ENCODE assay signal across 10 mouse cellular contexts in the genomic region with DNA sequence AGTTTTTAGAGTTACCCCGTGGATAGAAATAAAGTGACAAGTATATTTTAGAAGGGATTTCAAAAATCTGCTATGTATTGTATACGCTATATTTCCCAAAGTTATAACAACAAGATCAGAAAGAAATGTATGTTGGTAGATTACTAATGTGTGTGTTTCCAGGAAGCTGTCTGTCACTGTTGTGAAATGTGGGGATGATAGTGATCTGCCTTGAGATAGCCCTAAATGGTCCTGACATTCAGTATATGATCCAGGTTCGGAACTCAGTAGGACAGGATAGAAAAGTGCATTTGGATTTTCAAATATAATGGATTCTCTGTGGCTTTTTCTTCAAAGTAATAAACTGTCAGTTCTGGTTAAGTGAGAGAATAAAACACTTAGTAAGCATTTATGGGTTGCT. TPM values are rescaled to one million over a fixed set of nuclear protein-coding genes. Genes with fewer than 3 reads are reported as not detected.
A peak's percentile ranks its signal among the peaks of the same experiment; 100 is the strongest.
DNase-seq lines count a peak whose midpoint lies in the region; ATAC-seq and TF ChIP-seq lines count a peak whose summit lies in the region.
"Had no signal": no experiment of that assay in that cellular context is flagged by ENCODE, and none has a peak within 500 bp of the region (broad histone marks: within the 10 kb centered on the region; RNA-seq: fewer than 3 reads in every experiment).

No protein-coding gene starts in this region.

- H3K9me3 ChIP-seq in heart, embryonic 15.5 days (replicated peaks), result no peaks in the 10 kb centered on the region
- no peaks in the 10 kb centered on the region for H3K9me3 ChIP-seq in embryonic facial prominence, embryonic 14.5 days (ENCODE audit: control insufficient read depth, low read length)
- H3K9me3 ChIP-seq in liver, embryonic 15.5 days (replicated peaks), result no peaks in the 10 kb centered on the region

- intact Hi-C loops in heart, postnatal 14 days (cut with DNase I), result no loop called here

- H3K4me1 ChIP-seq in heart, embryonic 15.5 days (replicated peaks), result no peaks in the 10 kb centered on the region
- no peaks in the 10 kb centered on the region for H3K4me1 ChIP-seq in embryonic facial prominence, embryonic 14.5 days (ENCODE audit: control insufficient read depth, insufficient read depth, low read length)
- peaks cover 13% of the 10 kb centered on the region; the same call in 1 of the 2 replicates for H3K4me1 ChIP-seq in liver, embryonic 15.5 days (replicated peaks)

- WGBS in heart, embryonic 15.5 days, result 61% methylated on average over 3 of the region's 3 CpGs
- 63% methylated on average over 3 of the region's 3 CpGs for WGBS in embryonic facial prominence, embryonic 14.5 days
- WGBS in liver, embryonic 15.5 days (ENCODE audit: insufficient replicate concordance), result 42% methylated on average over 3 of the region's 3 CpGs

- no peaks in the 10 kb centered on the region for H3K36me3 ChIP-seq in heart, embryonic 15.5 days
- H3K36me3 ChIP-seq in C2C12 (ENCODE audit: control insufficient read depth, insufficient read depth), result no peaks in the 10 kb centered on the region
- H3K36me3 ChIP-seq in embryonic facial prominence, embryonic 14.5 days (ENCODE audit: control insufficient read depth, insufficient read depth, low read length), result no peaks in the 10 kb centered on the region
- no peaks in the 10 kb centered on the region for H3K36me3 ChIP-seq in liver, embryonic 15.5 days (replicated peaks)

- H3K4me2 ChIP-seq in heart, embryonic 15.5 days, result peak overlapping the region; percentile 66; the same call in 1 of the 2 replicates
- H3K4me2 ChIP-seq in embryonic facial prominence, embryonic 14.5 days (ENCODE audit: low read depth, low read length), result peak overlapping the region; percentile 58; the same call in 1 of the 2 replicates
- peak overlapping the region; percentile 60 for H3K4me2 ChIP-seq in liver, embryonic 15.5 days

- H3K79me2 ChIP-seq in C2C12 (ENCODE audit: control insufficient read depth, insufficient read depth), result peaks cover 62% of the 10 kb centered on the region

- H3K4me3 ChIP-seq in heart, embryonic 15.5 days, result no peak overlapping the region
- peak overlapping the region; percentile 46 for H3K4me3 ChIP-seq in C2C12 (ENCODE audit: insufficient read depth, poor library complexity, severe bottlenecking)
- peak overlapping the region; percentile 61; the same call in 1 of the 2 replicates for H3K4me3 ChIP-seq in embryonic facial prominence, embryonic 14.5 days (ENCODE audit: low read depth, low read length)
- H3K4me3 ChIP-seq in liver, embryonic 15.5 days (replicated peaks), result peak overlapping the region; percentile 72

- ATAC-seq in heart, embryonic 15.5 days (replicated peaks; ENCODE audit: insufficient number of reproducible peaks, insufficient read depth, low FRiP score, low read depth), result no peak
- no peak for ATAC-seq in embryonic facial prominence, embryonic 14.5 days (ENCODE audit: low read depth)
- no peak for ATAC-seq in liver, embryonic 15.5 days (ENCODE audit: insufficient read depth)

- no peak overlapping the region for H3ac ChIP-seq in C2C12 (ENCODE audit: control insufficient read depth, insufficient read length, low read depth)

- H3K9ac ChIP-seq in heart, embryonic 15.5 days, result no peak overlapping the region
- no peak overlapping the region for H3K9ac ChIP-seq in embryonic facial prominence, embryonic 14.5 days (ENCODE audit: low read depth, low read length)
- no peak overlapping the region for H3K9ac ChIP-seq in liver, embryonic 15.5 days

- TF ChIP-seq CTCF in C2C12 (IDR thresholded peaks at IDR 0.05; ENCODE audit: control insufficient read depth, insufficient read depth, insufficient read length), result no peak

- DNase-seq in heart, postnatal 14 days, result no peak
- no peak for DNase-seq in embryonic facial prominence, embryonic 14.5 days (ENCODE audit: low spot score)
- no peak for DNase-seq in right cerebral cortex, adult 2 months (ENCODE audit: low spot score in 2 of 2)
- no peak for DNase-seq in cerebellum, postnatal 36 days
- no peak for DNase-seq in ovary, postnatal 10 days (ENCODE audit: low spot score)
- DNase-seq: kidney, adult 9 months; thymus, adult 18-20 months had no signal

- H3K79me3 ChIP-seq in C2C12 (ENCODE audit: low read depth), result peaks cover 18% of the 10 kb centered on the region

- H3K27ac ChIP-seq in heart, embryonic 15.5 days, result no peak overlapping the region
- H3K27ac ChIP-seq in embryonic facial prominence, embryonic 14.5 days (replicated peaks; ENCODE audit: low read depth, low read length), result no peak overlapping the region
- no peak overlapping the region for H3K27ac ChIP-seq in liver, embryonic 15.5 days (replicated peaks)

- H3K27me3 ChIP-seq in heart, embryonic 15.5 days, result no peaks in the 10 kb centered on the region
- no peaks in the 10 kb centered on the region for H3K27me3 ChIP-seq in C2C12 (ENCODE audit: control insufficient read depth, insufficient read depth, insufficient read length)
- H3K27me3 ChIP-seq in embryonic facial prominence, embryonic 14.5 days (replicated peaks; ENCODE audit: control insufficient read depth, insufficient read depth, low read length), result no peaks in the 10 kb centered on the region
- no peaks in the 10 kb centered on the region for H3K27me3 ChIP-seq in liver, embryonic 15.5 days

TF ChIP-seq in C2C12, 6 proteins besides CTCF, POLR2A, EP300 and RAD21:
- TF ChIP-seq MYOG (IDR thresholded peaks at IDR 0.05; ENCODE audit: control insufficient read depth, extremely low read depth, insufficient read length) (no peak), CEBPB (IDR thresholded peaks at IDR 0.05; ENCODE audit: low read depth) (no peak), MYOD1 (IDR thresholded peaks at IDR 0.05; ENCODE audit: control insufficient read depth, insufficient read length, low read depth) (no peak), MAX (IDR thresholded peaks at IDR 0.05) (no peak), FOSL1 (IDR thresholded peaks at IDR 0.05; ENCODE audit: insufficient read depth, low read length, poor library complexity, severe bottlenecking) (no peak), USF1 (IDR thresholded peaks at IDR 0.05; ENCODE audit: low read depth) (no peak)

RNA-seq across cellular contexts. Expression of gene Wdr44, which starts 1.7 kb away (rescaled TPM):
- 8.5 and 9.0 TPM in 2 replicates for polyA plus RNA-seq in heart, embryonic 15.5 days (2015; fragmentation: Nextera tagmentation; extraction: Ambion mirVana)
- 10 to 100 TPM in 1 of 2 experiments, 1 to 10 TPM in 1; 9.9 to 10.8 TPM for total RNA-seq in heart, postnatal 14 days (2021)
- polyA plus RNA-seq in C2C12 (2012; fragmentation: generic; extraction: Trizol), result 2.0 TPM
- polyA plus RNA-seq in embryonic facial prominence, embryonic 14.5 days (2014; fragmentation: Nextera tagmentation; extraction: Ambion mirVana), result 16.8 and 18.8 TPM in 2 replicates
- 6.0 and 6.1 TPM in 2 replicates for polyA plus RNA-seq in liver, embryonic 15.5 days (2015; fragmentation: Nextera tagmentation; extraction: Ambion mirVana)
